Mouse (Mus musculus): Measurements from ENCODE around the gene Nemf.
A peak's percentile ranks its signal among the peaks of the same experiment; 100 is the strongest.
"Not testable (repeated sequence)": the region's sequence is repeated elsewhere in the genome, so short reads cannot be mapped to it uniquely, and the experiment has no call there.

Gene Nemf

DNA sequence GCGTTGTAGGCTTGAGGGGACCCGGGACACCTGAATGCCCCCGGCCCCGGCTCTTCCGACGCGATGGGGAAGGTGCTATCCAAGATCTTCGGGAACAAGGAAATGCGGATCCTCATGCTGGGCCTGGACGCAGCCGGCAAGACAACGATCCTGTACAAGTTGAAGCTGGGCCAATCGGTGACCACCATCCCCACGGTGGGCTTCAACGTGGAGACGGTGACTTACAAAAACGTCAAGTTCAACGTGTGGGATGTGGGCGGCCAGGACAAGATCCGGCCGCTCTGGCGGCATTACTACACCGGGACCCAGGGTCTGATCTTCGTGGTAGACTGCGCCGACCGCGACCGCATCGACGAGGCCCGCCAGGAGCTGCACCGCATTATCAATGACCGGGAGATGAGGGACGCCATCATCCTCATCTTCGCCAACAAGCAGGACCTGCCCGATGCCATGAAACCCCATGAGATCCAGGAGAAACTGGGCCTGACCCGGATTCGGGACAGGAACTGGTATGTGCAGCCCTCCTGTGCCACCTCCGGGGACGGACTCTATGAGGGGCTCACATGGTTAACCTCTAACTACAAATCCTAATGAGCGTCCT is 15.9 kb upstream of the Nemf start:
- peak; percentile 65 for DNase-seq (ENCODE audit: low read depth, low spot score)

GRCm38 (mm10) chr12:69371854-69372671 is 15.1 kb upstream of the Nemf start, which contains the start of the genes Arf6 and Gm9887:
Gene Arf6, plus strand, starts transcription at chr12:69372150.
Gene Gm9887, minus strand, starts transcription at chr12:69372458.
- peak; percentile 95 for DNase-seq (ENCODE audit: low read depth, low spot score)

DNA sequence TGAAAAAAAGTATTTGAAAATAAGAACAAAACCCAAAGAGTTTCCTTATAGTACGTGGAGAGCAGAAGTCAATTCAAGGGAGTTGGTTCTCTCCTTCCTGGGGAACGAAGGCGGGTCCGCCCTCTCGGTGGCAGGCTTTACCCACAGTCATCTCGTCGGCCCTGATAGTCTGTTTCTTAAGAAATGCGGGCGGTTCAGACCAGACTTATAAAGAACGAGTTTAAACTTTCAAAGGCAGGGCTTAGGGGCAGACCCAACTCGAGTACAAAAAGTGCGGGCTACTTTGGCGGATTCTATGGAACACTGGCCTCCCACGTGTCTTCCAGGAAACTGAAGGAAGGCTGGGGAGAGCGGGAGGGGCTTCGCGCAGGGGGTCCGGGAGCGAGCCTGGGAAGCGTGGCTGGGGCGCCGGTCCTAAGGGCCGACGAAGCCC is 14.5 kb upstream of the Nemf start:
- DNase-seq (ENCODE audit: low read depth, low spot score): peak; percentile 90

GRCm38 (mm10) chr12:69370936-69371335 is 14.0 kb upstream of the Nemf start:
- peak; percentile 27 for DNase-seq (ENCODE audit: low read depth, low spot score)

GRCm38 (mm10) chr12:69367557-69367956 is 10.6 kb upstream of the Nemf start:
- no peak for DNase-seq (ENCODE audit: low read depth, low spot score)

GRCm38 (mm10) chr12:69366424-69366823 is 9.5 kb upstream of the Nemf start:
- DNase-seq (ENCODE audit: low read depth, low spot score): peak; percentile 47

DNA sequence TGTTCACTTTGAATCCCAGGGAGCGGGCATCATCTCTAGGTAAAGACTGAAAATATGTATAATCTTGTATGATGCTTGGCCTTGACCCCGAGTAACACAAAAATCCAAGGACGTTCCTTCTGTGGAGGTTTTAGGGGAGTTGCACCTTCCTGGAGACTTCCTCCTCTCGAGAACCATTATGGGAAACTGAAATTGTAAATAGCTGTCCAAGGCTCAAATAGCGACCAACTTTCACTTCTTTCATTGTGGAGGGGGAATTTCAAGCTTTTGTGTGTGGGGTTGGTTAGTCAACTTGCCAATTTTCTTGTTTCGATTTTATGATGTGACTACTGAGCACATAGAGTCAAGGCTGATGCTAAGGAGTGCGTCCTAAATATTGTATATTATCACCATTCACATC is 8.8 kb upstream of the Nemf start:
- DNase-seq (ENCODE audit: low read depth, low spot score): no peak

DNA sequence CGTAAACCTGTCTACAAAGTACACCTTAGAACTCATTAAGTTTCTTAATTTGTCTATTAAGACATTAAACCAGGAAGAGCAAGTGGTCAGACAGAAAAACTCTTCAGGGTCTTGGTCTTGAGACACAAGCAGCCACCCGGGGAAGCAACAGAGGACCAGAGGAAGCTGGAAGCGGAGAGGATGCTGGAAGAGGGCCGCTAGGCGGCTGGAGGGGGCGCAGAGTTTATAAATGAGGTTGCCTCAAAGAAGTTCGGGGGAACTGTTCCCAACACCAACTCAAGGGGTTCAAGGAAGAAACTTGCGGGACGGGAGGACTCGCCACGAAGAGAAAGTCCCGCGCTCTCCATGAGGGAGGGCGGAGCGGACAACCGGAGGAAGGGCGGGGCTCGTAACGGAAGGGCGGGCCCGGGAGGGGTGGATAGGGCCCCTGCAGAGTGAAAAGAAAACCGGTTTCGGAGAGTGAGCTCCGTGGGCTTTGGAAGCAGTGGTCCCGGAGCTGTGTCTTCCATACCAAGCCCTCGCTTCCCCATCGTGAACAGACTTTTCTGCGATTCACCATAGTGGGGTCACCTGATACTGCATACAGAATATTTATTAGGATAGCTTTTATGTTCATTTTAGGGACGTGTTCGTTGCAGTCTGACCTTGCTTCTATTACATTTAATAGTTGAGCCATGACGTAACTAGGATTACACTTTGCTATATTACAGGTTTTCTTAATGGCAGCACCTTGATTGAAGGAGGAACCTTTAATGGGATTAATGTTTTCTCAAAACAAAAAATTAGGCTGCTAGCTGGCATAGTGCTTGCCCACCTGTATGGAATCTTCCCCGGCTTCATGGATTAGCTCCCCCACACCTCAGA is 7.2 kb upstream of the Nemf start:
- DNase-seq (ENCODE audit: low read depth, low spot score): peak; percentile 60

DNA sequence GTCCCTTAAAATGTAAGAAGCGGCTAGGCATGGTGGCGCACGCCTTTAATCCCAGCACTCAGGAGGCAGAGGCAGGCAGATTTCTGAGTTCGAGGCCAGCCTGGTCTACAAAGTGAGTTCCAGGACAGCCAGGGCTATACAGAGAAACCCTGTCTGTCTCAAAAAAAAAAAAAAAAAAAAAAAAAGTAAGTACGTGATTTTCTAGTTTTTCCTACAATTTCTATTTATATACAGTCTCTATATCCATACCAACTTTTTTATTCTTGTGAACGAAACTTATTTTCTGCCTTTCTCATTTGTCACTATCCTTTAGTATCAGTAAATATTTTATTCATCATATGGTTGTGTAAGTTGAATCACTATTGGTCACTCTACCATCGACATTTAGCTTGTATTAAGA is 6.1 kb upstream of the Nemf start:
- not testable (repeated sequence) for DNase-seq (ENCODE audit: low read depth, low spot score)

DNA sequence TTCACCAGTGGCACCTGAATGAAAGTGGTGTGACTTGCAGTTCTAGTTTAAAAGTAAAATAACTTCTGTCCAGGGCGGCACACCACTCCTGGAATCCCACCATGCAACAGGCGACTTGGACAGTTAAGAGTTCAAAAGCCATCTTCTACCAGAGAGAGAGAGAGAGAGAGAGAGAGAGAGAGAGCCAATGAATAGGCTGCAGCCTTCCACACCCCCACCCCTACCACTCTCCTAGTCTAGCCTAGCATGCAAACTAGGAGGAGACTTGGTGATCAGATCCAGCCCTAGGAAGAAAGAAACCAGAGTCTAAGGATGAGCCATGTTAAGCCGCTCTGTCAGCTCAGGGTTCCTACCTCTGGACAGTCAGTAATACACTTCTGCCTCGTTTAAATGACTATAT is 5.4 kb upstream of the Nemf start:
- DNase-seq (ENCODE audit: low read depth, low spot score): peak; percentile 58

DNA sequence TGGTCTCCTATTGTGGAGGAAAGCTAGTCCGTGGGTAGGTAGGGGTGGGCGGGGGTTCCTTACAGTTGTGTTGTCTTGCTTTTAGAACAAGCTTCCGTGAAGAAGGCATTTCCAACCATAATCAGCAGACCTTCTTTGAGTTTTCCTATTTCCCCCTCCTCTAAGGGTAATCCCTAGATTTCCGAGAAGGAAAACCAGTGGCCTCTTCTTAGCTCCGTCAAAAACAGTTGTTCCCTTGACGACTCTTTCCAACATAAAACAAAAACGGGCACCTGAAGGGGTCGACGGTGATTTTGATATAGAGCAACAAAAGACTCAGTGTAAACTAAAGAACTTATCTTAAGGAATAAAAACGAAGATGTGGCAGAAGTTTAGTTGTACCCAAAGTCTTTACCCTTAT is 5.0 kb upstream of the Nemf start:
- DNase-seq (ENCODE audit: low read depth, low spot score): no peak

DNA sequence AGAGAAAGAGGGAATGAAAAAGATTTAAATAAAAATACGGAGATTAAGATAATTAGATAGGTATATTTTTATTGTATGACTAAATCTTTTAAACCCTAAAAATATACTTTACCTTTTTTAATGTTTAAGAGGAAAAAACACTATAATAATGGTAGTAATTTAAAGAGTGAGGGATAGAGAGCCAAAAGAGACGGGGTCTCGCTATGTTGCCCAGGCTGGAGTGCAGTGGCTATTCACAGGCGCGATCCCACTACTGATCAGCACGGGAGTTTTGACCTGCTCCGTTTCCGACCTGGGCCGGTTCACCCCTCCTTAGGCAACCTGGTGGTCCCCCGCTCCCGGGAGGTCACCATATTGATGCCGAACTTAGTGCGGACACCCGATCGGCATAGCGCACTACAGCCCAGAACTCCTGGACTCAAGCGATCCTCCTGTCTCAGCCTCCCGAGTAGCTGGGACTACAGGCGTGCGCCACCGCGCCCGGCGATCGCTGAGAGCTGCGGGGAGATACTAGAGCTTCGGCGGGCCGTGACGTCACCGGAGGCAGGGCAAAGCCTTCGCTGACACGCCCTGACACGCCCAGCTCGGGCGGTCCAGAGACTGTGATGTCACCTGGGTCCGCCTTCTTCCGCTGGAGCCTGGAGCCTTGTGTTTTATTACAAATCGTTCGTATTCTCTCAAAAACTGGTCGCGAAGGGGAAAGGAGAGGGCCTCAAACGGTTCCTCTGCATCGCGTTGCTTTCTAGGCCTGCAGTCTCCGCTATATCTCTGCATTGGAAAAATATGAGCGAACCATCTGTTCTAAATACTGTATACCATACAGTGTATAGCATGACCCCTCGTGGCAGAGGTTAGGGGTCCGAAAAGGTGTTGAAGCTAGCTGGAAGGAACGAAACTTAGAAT is 4.3 kb upstream of the Nemf start:
- peak; percentile 95 for DNase-seq (ENCODE audit: low read depth, low spot score)

DNA sequence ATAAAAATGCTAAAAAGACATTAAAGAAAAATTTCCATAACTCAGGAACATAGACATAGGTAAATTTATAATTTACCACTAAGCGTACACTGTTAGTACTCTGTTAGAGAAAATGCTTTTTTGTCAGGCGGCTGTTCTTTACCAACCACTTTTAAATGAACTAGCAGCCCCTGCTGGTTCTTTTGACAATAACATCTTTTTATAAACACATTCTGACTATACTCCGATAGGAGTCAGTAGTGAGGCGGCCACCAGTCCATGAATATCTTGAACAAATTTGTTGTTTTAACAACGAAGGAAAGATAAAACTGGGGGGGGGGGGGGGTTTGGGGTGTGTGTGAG is 3.7 kb upstream of the Nemf start:
- peak; percentile 85 for DNase-seq (ENCODE audit: low read depth, low spot score)

DNA sequence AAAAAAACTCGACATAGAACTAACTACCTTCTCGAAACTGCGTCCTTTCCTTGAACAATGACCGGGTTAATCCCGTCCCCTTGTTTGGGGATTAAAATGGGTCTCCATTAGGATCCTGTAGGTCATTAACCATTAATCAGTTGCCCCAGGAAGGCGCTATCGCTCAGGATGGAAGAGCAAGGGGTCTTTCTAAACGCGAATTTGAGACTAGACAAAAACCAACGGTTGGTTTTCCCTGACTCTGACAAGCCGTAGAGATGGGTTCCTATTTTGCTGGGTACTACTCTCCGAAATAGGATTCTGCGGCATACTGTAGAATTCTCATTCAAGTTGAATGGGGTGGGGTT is 308 bp upstream of the Nemf start:
- DNase-seq (ENCODE audit: low read depth, low spot score): no peak

- DNase-seq (ENCODE audit: low read depth, low spot score): peak; percentile 48
Measured at GRCm38 (mm10) chr12:69351685-69352084, 5.3 kb downstream of the Nemf start.

- DNase-seq (ENCODE audit: low read depth, low spot score): no peak
Measured at GRCm38 (mm10) chr12:69349928-69350327, 7.0 kb downstream of the Nemf start.

DNA sequence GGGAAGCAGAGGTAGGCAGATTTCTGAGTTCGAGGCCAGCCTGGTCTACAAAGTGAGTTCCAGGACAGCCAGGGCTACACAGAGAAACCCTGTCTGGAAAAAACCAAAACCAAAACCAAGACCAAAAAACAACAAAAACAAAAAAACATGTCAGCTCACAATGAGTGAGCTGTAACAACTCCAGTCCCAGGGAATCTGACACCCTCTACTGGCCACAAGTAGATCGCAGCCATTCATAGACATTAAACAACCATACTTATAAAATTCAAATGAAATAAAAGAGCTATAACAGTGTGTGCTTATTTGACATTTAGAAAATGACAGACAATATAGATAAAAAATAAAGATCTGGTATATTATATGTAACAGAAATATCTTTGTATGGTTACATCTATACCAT is 23.4 kb downstream of the Nemf start:
- DNase-seq (ENCODE audit: low read depth, low spot score): peak; percentile 52

DNA sequence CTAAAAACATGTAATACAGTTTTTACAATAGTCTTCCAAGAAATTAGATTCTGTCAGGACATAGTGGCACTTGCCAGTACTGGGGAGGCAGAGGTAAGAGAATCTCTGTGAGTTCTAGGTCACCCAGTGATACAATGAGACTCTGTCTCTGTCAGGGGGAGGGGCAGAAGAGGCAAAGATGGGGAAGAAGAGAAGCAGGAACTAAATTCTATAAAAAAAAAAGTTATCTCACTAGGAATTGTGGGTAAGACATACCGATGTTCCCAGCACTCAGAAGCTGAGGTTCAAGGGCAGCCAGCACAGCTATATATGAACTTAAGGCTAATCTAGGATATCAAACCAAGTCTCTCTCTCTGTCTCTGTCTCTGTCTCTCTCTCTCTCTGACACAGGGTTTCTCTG is 24.8 kb downstream of the Nemf start:
- no peak for DNase-seq (ENCODE audit: low read depth, low spot score)

DNA sequence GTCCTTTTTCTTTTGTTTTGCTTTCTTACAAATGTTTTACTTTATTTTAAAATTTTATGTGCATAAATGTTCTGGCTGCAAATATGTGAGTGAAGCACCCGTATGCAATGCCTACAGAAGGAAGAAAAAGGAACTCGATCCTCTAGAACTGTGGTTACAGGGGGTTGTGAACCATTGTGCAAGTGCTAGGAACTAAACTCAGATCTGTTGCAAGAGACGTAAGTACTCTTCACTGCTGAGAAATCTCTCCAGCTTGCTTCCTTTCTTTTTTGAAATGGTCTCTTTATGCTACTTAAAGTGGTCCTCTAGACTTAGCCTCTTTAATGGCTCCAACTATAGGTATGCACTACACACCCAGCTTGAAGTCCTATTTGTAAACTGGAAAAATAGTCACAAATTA is 25.8 kb downstream of the Nemf start:
- no peak for DNase-seq (ENCODE audit: low read depth, low spot score)

DNA sequence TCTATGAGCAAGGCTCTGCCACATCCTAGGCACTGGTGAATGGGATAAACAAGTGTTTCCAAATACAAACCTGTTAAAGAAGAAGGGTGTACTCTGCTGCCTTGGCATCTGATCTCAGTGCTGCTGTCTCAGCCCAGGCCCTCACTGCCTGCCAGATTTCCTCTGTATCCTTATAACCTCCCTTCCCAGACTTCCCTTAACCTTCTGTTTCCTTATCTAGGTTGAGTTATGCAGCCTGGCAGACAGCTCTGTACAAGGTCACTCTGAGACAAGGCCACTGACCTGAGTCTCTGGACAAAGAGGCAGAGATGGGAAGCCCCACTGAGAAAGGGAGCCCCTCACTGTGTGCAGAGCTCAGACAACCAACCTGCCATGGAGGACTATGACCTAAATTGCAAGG is 38.5 kb downstream of the Nemf start:
- DNase-seq (ENCODE audit: low read depth, low spot score): no peak

DNA sequence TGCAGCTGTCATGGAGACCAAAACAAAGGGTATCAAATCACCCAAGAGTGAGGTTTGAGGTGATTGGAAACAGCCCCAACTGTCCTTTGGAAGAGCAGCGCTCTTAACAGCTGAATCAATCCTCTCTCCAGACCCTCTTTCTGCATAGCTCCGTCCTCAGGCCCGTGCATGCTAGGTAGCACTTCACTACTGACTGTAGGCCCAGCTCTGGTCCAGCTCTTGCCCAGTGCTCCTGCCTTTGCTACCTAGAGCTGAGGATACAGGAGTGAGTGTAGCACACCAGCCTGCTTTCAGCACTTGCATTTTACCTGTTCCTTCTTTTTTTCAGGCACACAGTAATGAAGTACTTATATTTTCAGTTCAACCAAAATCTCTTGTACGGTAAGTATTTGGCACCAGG is 47.3 kb downstream of the Nemf start:
- no peak for DNase-seq (ENCODE audit: low read depth, low spot score)
